Mouse (Mus musculus): ENCODE results near the gene Ppp1r16b.
"Not testable (repeated sequence)": the region's sequence is repeated elsewhere in the genome, so short reads cannot be mapped to it uniquely, and the experiment has no call there.

The Ppp1r16b gene

DNA sequence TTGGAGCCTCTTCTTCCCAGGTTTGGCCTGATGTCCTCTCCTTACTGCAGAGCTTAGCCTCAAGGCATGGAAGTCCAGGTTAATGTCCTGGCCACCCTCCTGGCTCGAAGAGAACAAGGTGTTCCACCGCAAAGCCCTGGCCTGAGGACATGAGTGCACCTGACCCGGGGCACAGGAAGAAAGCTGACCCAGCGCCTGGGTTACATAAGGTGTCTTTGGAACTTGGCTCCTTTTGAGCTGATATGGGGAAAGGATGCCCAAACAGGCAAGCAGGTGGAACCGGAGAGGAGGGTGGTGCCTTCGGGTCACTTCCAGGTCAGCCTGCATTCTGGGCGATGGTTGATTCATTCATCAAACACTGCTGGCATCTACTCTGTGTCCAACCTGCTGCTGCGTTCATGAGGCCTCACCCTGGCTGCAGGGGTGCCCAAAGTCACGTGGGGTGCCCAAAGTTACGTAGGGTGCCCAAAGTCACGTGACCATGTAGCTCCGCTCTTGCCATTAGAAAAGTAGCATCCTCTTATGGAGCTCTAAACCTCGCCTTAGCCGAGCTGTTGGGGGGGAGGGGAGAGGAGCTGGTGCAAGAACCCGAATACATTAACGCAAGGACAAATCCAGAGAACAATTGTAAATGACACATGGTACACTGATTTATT, 55.6 kb downstream of the Ppp1r16b start:
- no peak for DNase-seq (ENCODE audit: extremely low read depth, insufficient read length, low spot score)

DNA sequence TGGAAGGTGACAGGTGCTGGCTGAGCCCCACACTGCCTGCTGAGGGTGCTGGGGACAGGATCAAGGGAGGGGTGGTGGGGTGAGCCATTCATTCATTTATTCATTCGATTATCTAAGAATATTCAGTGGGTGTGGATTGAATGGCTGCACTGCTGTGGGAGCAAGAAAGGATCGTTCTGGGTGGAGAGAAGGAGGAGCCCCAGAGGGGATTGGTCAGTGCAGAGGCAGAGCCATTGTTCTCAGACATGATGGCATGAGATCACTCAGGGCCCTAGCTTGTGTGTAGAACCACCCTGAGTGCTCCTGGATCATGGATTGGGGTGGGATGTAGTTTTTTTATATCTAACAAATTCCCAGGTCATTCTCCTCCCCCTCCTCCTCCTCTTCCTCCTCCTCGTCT, 56.3 kb downstream of the Ppp1r16b start:
- DNase-seq (ENCODE audit: extremely low read depth, insufficient read length, low spot score): no peak

DNA sequence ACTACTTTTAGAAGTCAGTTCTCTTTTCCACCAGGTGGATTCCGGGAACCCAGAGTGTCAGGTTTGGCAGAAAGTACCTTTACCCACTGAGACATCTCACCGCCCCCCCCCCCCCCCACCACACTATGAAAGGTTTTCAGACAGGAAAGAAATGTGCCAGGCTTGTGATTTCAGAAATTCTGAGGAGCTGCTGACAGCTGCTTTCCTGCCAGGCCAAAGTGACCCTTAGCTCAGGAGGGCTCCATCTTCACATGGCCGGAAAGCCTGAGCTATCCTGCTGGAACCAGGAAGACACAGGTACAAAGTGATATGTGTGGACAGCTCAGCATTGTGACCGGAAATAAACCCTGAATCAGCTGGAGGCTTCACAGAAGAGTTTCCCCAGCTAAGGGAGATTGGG, 56.9 kb downstream of the Ppp1r16b start:
- no peak for DNase-seq (ENCODE audit: extremely low read depth, insufficient read length, low spot score)

DNA sequence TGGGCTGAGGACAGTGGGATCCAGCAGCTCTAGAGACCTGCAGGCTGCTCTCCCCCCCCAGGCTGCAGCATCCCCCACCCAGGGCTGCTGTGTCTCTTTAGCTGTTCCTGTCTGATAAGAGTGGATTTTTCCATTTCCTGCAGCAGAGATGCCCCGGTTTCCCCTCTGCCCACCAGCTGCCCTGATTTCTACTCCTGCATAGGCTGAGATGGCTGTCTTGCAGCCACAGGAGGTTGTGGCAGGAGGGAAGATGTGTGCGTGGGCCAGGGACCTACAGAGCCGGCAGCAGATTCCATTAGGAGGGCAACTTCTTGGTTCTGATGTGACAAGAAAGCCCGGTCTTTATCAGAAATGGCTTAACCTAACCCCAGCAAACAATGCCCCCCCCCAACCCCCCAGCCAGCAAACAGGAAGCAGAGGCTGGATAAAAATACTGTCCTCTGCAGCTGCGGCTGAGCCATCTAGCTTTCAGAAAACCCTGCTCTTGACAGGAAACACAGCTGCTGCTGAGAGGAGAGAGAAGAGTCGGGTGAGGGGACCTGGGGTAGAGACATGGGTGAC, 57.9 kb downstream of the Ppp1r16b start:
- no peak for DNase-seq (ENCODE audit: extremely low read depth, insufficient read length, low spot score)

DNA sequence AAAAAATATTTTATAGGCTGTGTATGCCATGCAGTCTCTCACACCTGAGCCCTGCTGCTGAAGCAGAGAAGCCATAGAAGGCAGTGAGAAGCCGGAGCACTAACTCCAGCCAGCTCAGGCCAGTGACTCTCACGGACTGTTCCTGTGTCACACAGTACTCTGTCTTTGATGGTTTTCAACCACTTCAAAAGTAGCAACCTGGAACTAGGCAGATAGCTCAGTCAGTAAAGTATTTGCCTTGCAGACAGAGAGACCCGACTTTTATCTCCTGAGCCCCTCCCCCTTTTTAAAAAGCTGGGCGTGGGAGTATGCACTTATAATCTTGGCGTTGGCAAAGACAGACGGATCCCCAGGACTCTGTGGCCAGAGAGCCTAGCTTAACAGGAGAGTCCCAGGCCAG, 58.6 kb downstream of the Ppp1r16b start:
- DNase-seq (ENCODE audit: extremely low read depth, insufficient read length, low spot score): no peak

DNA sequence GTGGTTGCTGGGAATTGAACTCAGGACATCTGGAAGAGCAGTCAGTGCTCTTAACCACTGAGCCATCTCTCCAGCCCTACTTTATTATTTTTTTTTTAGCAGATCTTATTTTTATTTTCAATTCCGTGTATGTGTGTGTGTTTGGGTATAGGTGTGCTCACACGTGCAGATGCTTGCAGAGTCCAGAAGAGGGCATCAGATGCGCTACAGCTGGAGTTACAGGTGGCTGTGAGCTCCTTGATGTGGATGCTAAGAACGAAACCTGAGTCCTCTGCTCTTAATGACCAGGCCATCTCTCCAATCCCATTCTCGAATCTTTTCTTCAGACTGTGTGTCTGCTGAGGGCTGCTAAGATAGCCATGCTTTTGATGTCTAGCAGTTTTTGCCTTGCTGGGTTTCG, 61.1 kb downstream of the Ppp1r16b start:
- DNase-seq (ENCODE audit: extremely low read depth, insufficient read length, low spot score): no peak

DNA sequence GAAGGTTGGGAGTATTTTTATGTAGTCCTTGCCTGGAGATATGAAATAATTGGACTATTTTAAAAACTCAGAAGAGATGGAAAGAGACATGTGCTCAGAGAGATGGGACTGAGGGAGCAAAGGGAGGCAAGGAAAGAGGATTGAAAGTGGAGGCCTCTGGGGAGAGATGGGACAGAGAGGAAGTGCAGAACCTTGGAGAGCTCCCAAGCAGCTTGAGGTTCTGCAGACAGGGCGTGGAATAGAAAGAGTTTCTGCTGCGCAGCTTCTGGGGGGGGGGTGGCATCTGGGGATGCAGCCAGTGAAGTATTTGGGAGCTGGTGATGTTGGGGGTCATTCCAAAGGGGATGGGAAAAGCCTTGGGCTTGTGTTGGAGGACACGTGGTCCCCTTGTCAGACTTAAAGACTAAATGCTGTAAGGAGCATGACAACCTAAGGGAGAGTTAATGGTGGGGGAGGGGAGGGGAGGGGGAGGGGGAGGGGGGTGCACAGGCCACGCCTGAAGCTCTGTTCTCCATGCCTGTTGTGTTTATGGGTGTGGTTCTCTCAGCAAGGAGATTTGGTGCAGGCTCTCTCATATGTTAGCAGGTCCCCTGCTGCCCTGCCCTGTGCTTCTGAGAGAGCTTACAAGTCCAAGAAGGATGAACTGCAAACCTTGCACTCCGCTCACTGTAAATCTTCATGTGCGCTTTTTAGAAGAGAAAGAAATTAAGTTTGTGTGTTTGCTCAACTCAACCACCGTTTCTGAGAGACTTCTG, 63.0 kb downstream of the Ppp1r16b start:
- DNase-seq (ENCODE audit: extremely low read depth, insufficient read length, low spot score): no peak

DNA sequence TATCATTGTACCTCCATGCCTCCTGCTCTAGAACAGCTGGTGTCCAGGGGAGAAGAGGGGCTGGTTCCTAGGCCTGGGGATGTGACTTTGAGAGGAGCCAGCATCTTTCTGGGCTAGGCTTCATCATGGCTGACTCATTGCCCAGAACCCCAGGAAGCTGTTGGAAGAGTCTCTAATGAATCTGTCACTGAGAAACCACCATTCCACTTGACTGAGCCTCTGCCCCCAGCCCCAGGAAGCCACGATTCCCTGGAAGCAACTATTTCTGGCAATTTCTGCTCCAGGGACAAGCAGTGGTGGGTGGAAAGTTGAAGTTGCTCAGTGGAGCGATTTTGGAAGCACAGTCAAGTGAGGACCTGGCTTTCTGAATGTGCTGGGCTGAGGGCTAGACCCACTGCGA, 65.7 kb downstream of the Ppp1r16b start:
- DNase-seq (ENCODE audit: extremely low read depth, insufficient read length, low spot score): no peak

DNA sequence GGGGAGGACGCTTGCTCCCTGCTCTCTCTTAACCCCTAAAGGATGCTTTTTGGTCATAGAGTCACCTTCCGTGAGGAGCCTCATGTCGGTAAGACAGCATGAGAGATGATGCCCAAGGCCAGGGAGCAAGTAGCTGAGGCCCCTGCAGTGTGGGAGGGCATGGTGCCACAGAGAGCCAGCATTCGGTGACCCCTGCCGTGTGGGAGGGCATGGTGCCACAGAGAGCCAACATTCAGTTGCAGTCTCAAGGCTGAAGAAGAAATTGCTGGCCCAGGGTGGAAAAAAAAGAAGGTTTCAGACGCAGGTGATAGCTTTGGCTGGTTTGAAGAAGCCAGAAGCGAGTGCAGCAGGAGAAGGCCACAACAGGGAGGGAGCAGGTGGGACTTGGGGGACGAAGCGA, 67.3 kb downstream of the Ppp1r16b start:
- no peak for DNase-seq (ENCODE audit: extremely low read depth, insufficient read length, low spot score)

DNA sequence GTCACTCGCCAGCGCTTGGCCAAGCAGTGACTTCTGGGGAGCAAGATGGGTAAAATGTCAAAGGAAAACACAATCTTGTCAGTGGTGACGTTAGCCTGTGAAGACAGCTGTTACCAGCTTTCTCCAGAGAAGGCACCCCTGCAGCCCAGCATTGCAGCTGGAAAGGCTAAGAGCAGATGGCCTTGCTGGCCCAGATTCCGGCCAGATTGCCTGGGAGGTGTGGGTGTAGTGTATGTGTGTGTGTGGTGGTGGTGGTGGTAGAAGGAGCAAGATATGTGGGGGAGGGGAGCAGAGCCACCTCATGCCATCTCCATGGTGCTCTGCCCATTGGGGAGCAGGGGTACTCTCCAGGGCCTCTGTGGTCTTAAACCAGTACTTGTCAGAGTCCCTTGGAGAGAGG, 67.9 kb downstream of the Ppp1r16b start:
- no peak for DNase-seq (ENCODE audit: extremely low read depth, insufficient read length, low spot score)

DNA sequence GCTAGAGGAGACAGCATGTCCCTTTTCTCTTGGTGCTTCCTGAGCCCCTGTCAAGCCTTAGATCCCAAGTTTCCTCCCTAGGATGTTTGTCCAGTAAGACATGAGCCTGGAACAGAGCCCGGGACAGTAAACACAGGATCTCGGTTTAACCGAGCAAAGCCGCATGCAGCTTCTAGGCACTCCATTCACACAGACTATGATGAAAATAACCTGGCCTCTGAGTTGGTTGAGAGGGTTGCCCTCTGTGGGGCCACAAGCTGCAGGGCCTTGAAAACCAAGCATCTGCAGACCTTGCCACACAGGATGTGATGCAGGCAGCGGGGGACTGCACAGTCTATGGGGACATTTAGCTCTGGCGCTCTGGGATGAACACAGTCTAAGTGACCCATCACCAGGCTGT, 68.7 kb downstream of the Ppp1r16b start:
- no peak for DNase-seq (ENCODE audit: extremely low read depth, insufficient read length, low spot score)

DNA sequence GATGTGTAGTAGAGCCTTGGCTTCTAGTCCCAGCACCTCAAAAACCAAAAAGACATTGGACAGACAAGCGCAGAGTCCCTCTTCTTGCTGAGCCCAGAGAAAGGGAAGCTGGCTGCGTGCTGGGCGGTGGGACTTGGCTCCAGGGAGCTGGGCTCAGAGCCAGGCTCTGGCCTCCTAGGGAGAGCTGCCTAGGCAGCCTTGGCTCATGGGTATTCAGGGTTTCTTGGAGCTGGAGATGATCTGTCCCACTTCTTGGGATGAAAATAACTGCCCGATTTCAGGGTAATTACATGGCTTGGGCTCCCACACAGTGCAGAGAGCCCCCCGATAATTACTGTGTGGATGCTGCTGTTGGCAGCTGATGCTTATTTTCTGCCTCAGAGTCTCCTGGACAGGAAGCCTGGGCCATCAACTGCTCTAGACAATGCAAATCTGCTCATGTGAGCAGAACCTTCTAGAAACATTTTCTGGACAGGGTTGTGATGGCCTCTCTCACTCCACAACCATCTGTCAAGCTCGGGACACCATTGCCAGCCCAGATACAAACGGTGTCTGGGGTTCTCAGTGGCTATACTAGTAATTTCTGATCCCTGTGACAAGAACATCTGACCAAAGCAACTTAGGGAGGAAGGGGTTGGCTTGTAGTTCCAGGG, 69.4 kb downstream of the Ppp1r16b start:
- DNase-seq (ENCODE audit: extremely low read depth, insufficient read length, low spot score): no peak

DNA sequence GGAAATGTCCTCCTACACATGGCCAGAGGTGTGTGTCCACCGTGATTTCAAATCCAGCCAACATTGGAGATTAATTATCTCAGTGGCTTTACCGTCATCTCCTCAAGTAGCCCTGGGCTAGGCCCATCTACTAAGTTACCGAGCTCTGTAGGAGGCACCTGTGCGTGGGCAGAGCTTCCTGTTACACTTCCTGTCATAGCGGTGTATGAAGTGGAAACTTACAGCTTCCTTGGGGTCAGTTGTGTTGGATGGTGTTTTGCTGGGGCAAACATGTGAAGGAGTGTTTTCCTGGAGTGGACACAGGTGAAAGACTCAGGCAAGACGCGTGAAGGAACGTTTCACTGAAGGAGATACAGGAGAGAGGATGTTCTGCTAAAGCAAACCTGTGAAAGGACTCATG, 70.1 kb downstream of the Ppp1r16b start:
- DNase-seq (ENCODE audit: extremely low read depth, insufficient read length, low spot score): no peak

DNA sequence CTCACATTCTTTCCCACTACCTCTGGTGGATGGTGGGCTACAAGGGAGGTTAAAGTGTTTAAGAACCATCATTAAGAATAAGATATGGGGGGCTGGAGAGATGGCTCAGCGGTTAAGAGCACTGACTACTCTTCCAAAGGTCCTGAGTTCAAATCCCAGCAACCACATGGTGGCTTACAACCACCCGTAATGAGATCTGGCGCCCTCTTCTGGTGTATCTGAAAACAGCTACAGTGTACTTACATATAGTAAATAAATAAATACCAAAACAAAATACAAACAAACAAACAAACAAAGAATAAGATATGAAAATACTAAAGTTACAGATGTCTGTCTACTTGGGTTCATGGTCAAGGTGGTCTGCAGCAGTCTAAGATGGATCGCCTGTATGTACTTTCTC, 71.0 kb downstream of the Ppp1r16b start:
- DNase-seq (ENCODE audit: extremely low read depth, insufficient read length, low spot score): not testable (repeated sequence)

DNA sequence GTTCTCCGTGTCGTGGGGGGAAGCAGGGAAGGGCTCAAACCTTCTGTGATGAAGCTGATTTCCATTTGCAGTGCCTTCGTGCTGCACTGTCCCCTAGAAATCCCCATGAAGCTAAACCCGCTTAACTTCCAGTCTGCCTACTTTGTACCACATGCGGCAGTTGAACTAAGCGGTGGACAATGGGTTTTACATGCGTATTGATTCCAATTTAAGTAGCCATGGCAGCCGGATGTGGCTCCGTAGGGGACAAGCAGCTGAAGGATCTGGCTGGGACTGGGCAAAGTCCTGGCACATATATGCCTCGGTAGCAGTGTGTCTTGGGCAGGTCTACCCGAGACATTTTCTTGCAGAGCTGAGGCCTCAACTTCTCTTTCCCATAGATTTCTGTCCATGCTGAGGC, 73.4 kb downstream of the Ppp1r16b start:
- DNase-seq (ENCODE audit: extremely low read depth, insufficient read length, low spot score): no peak

DNA sequence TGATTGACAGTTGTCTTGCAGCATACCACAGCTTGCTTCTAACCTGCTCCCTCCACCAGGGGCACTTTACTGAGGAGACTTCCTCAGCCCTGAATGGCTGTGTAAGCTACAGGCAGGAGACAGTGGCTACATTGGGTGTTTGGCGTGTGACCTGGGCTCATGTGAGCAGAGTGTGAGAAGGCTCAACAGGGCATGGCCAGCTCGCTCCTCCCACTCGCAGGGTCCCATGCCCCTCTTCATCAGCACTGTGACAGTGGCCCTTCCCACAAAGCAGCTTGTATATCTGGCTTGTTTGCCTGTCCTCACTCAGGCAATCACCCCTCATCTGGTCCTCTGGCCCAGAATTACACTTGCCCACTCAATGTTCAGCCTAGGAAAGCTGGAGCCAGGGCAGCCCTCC, 73.9 kb downstream of the Ppp1r16b start:
- DNase-seq (ENCODE audit: extremely low read depth, insufficient read length, low spot score): no peak

DNA sequence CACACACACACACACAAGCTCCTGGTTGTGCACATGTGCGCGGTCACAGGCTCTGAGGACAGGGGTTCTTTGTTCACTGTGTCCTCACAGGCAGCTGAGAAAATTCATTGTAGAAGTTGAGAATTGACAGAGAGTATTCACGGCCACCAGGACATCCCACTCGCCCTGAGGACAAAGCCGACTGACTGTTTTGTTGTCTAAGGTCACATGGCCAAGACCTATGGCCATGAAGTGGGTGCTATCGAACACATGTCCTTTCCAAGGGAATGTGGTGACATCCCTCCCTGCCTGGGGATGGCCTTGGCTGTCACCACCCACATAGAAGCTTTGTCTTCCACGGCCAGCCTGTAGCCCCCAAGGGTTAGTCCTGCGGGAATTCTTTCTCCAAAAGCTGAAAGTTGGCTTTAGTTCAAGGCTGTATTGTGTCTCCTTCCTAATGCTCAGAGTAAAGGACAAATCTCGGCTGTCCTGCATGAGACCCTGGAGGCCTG, 75.9 kb downstream of the Ppp1r16b start:
- no peak for DNase-seq (ENCODE audit: extremely low read depth, insufficient read length, low spot score)

DNA sequence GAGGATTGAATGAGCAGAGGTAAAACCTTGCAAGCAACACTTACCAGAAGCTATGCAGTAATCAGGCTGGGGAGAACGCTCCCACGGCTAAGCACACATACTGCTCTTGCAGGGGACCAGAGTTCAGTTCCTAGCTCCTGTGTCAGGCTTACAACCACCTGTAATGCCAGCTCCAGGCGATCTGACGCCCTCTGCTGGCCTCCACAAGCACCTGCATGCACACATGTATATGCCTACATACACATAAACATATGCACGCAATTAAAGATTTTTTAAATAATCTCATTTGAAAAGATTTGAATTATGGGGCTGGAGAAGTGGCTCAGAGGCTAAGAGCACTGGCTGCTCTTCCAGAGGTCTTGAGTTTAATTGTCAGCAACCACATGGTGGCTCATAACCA, 77.2 kb downstream of the Ppp1r16b start:
- no peak for DNase-seq (ENCODE audit: extremely low read depth, insufficient read length, low spot score)

DNA sequence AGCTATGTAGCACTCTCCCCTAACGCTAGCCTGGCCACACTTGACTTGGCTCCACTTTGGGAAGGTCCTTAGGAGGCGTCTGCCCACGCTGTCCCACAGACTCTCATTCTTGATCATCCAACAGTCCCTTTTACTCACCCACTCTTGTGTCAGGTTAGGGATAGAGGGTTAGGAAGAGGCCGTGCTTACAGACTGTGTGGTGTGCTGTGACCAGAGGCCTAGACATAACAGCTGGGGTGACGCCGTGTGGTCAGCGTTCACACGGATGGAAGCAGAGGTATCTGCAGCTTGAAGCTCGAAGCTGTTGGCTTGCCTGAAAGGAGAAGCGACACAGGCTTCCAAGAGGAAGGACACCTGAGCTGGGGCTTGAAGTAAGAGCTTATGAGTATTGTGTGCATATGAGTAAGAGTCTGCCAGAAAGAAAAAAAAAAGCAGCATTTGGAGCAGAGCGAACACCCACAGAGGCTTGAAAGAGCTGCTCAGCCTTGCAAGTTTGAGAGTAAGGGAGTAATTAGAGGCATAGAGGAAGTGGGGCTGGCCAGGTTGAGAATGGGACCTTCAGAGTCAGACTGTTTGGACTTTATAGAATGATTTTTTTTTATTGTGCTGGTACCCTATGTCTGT, 78.4 kb downstream of the Ppp1r16b start:
- no peak for DNase-seq (ENCODE audit: extremely low read depth, insufficient read length, low spot score)

DNA sequence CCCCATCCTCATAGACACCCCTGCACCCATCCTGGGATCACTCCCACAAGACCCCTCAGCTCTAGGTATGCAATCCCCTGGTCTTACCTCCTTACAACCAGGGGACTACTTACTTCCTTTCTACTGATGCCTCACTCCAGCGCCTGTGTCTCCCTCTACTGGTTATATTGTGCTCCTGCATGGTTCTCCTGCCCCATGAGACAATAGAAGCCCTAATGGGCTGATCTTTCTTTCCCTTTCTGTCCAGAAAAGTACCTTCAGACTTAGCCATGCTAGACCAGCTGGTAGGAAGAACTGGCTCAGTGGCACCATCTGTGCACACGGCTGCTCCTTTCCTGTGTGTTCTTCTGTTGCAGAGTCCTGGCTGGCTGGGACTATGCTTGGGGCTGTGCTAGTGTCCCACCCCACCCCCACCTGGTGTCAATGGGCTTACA, 79.9 kb downstream of the Ppp1r16b start:
- no peak for DNase-seq (ENCODE audit: extremely low read depth, insufficient read length, low spot score)

DNA sequence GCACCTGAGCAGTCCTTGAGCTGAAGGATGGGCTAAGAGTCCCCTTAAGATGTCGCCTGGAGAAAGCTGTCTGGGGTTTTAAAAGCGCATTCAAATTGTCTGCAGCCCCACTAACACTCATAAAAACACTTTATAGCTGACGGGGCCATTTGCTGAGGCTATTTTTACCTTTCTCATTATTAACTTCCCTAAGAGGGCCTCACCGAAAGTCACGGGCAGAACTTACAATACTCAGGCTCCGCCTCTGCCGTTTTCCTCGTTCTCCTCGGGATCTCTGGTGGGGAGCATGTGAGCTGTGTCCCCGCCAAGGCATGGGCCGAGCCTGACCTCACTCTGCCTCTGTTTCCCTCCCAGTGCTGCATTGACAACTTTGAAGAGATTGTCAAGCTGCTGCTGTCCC, 81.0 kb downstream of the Ppp1r16b start:
- DNase-seq (ENCODE audit: extremely low read depth, insufficient read length, low spot score): no peak
